Mouse (Mus musculus): Measurements from ENCODE around the gene Ifna6.

DNA sequence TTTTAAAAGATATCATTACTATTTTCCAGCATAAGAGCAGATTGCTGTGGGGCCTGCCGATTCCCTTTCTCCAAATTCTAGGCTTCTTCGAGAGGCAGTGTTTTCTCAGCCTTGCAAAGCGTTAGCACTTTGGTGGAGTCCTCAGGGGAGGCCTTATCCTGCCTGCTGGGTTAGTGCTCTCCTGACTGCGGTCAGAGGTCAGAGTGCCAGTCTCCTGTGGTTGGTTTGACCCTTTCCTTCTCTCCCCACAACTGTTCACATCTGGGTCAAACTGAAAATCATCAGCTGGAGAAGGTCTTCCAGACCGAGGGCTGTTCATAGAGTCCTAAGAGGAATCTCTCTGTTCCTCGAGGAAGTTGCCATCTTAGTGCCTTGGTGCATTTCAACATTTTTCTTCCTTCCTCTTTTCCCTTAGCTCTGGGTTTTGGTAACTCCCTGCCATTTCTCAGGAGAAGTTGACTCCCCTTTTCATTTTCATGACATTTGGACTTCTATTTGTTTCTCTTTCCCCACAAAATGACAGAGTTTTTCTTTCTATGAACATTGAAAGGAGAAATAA is 37.9 kb downstream of the Ifna6 start:
- TF ChIP-seq CTCF (IDR thresholded peaks at IDR 0.05; ENCODE audit: borderline replicate concordance, insufficient read depth, low read length) (no peak), POLR2A (IDR thresholded peaks at IDR 0.05; ENCODE audit: low read depth, low read length) (no peak)

Data from embryonic fibroblast, embryonic 13.5 days (primary cell).